Mouse (Mus musculus): ENCODE data around the gene Gm49378.

DNA sequence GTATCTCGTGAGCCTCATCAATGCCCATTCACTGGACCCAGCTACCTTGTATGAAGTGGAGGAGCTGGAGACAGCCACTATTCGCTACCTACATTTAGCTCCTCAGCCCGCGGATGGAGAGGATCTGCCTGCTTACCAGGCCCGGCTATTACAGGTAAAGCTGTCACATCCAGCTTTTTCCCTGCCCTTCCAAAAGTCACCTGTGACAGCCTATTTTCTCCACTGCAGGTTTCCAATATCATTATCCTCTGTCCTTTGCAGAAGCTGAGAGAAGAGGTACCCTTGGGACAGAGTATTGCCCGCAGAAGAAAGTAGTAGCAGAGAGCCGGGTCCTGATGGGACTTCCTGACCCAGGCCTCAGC, 34.4 kb downstream of the Gm49378 start, which contains the start of gene Irf9:
- TF ChIP-seq CHD2 (IDR thresholded peaks at IDR 0.05; ENCODE audit: low read depth, low read length) = no peak
- no peak for TF ChIP-seq ZNF384 (IDR thresholded peaks at IDR 0.05; ENCODE audit: low read depth, low read length)
- no peak for TF ChIP-seq ZC3H11A (IDR thresholded peaks at IDR 0.05; ENCODE audit: borderline replicate concordance, low read depth, low read length)
- no peak for TF ChIP-seq MAFK (IDR thresholded peaks at IDR 0.05; ENCODE audit: insufficient read depth, low read depth, low read length)
